Mouse (Mus musculus) right cerebral cortex, postnatal 4 days (tissue): ENCODE measurements at regions not wholly inside any gene's neighbourhood (a gene's known extent, or its start where the extent isn't known, plus 50 kb on each side); places are given as distances from the start of the nearest gene placed in this dataset.

Experiments
- DNase-seq: peaks from one replicate; pipeline ENCODE4 v3.0.0-alpha.2; 2022

GRCm38 (mm10) chr1:90471806-90472205 lies 131.0 kb upstream of the Cops8 start:
- DNase-seq, result no peak

- no peak for DNase-seq
These were observed 127.5 kb upstream of the Cops8 start for GRCm38 (mm10) chr1:90475060-90475813.

DNA sequence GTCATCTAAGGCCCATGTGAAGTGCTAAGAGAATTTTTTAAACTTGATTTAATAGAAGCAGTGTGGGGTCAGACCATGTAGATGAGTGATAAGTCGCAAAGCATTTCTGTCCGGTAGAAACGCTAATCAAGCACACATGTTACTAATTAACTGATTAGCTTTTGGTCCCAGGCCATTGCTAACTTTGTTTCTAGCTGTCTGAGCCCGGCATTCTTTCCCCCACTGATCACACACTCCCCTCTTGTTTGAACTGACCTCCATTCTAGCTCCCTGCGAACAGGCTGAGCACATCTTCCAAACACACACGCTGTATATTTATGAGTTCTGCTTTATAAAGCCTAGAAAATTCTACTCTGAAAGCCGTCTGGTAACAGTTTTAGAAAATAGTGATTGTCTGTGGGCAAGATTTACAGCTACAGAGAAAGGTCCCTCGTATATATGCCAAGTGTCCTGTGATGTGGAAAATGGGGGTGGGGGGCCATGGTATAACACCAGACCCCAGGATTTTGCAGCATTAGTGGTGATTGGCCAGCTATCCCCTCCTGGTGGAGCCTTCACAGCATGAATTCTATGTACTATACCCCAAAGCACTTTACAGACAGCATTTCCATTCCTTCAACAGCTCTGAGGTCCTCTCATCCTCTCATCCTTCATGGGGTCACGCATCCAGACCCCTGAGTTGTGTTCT lies 126.1 kb upstream of the Cops8 start:
- no peak for DNase-seq

- DNase-seq, result no peak
These were observed 123.9 kb upstream of the Cops8 start for GRCm38 (mm10) chr1:90478839-90479238.

DNA sequence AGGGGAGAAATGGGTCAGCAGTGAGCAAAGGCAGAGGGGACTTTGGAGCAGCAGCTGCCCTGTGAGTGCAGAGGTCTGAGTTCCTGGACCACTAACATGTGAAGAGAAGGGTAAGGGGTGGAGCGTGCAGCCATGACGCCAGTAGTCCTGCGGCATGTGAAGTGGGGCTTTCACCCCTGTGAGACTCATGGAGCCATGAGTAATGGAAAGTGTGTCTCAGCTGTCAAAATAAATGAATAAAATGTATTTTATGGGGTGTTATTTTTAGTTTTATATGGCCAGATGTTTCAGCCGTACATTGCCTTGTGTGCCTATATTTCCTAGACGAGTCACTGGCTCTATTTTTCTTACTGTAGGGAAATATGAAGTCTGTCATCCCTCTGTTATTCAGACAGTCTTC lies 121.5 kb upstream of the Cops8 start:
- DNase-seq, result no peak

DNA sequence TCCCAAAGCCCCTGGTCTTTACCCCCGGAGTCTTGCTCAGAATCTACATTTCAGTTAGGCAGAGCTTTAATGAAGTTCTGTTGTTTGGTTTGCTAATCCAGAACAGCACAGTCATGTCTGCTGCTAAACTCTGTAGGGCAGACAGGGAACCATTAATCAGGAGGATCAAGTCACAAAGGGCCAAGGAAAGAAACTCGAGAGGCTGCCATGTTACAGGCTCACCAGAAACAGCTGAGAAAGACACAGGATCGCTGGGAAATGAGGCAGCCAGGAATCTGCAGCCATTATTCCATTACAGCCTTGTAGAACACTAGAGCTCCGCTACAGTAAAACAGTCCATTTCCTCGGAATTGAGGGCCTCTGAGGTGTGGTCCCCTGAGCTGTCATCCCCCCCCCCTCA lies 121.1 kb upstream of the Cops8 start:
- DNase-seq, result no peak

GRCm38 (mm10) chr1:90486349-90486839 lies 116.4 kb upstream of the Cops8 start:
- DNase-seq, result no peak

GRCm38 (mm10) chr1:90487886-90488285 lies 114.9 kb upstream of the Cops8 start:
- DNase-seq, result no peak

DNA sequence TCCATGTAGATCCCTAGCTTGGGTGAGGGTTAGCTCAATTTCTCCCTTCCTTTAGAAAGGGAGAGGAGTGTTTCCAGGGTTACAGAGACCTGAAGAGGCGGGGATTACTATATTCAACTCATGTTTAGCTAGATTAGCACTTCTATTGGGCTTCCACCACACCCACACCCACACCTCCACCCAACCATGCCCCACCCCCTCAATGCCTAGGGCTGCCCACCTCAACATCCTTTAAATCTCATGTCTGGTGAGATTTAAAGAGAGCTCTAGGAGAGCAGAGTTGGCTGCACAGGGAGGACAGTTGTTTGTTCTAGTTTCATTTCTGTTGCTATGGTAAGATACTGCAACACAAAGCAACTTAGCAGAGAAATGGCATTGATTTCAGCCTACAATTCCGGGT lies 113.8 kb upstream of the Cops8 start:
- DNase-seq, result no peak

DNA sequence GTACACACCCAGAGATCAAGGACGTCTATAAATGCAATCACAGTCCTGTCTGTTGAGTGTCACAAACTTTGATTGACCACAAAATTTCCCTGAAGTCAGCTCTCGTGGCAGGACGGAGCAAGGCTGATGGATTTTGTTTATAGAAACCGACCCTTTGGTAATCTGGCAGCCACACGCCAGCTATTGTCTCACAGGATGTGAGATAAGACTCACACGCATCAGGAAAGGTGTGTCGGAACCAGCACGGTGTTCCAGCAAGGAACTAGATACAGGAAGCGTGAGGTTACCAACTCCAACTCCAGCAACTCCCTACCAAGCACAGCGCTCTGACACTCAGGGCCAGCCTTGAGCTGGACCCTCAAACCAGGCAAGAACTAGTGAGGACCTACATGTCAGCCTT lies 112.4 kb upstream of the Cops8 start:
- no peak for DNase-seq

- DNase-seq, result no peak
These were observed 109.3 kb upstream of the Cops8 start for GRCm38 (mm10) chr1:90493481-90493880.

GRCm38 (mm10) chr1:90495174-90495573 lies 107.6 kb upstream of the Cops8 start:
- DNase-seq, result no peak

GRCm38 (mm10) chr1:90497568-90497967 lies 105.2 kb upstream of the Cops8 start:
- no peak for DNase-seq

DNA sequence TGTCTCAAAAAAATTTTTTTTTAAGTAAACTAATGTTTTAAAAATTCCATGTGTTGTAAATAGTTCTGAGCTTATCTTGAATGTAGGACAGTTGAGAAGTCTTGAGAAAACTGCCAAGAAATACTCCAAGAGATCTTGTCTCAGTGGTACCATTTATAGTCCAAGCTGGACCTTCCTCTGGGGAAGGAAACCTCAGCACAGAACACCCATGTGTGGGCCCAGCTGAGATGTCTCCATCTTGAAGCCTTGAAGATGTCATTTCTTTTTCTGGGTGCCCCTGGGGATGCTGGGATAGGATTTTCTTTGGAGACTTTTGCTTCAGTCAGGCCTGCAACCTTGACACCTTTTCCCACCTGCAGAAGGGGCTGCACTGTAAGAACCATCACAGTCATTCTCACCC lies 101.4 kb upstream of the Cops8 start:
- no peak for DNase-seq

GRCm38 (mm10) chr1:90502371-90502770 lies 100.4 kb upstream of the Cops8 start:
- DNase-seq, result no peak

GRCm38 (mm10) chr1:90502771-90503540 lies 99.8 kb upstream of the Cops8 start:
- DNase-seq, result no peak

- no peak for DNase-seq
These were observed 98.1 kb upstream of the Cops8 start for GRCm38 (mm10) chr1:90504583-90505080.

DNA sequence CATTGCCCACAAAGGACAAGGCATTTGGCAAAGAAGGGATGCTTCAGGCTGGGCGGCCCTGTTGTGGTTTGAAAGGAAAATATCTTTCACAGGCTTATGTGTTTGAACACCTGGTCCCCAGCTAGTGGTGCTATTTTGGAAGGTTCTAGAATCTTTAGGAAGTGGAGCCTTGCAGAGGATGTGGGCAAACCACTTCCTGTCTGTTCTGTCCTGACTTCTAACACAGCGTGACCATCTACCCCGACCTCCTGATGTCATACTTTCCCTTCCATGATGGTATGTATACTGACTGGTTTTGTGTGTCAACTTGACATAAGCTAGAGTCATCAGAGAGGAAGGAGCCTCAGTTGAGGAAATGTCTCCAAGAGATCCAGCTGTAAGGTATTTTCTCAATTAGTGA lies 97.2 kb upstream of the Cops8 start:
- no peak for DNase-seq

- no peak for DNase-seq
These were observed 96.2 kb upstream of the Cops8 start for GRCm38 (mm10) chr1:90506582-90506981.

GRCm38 (mm10) chr1:90509371-90509770 lies 93.4 kb upstream of the Cops8 start:
- DNase-seq, result no peak

GRCm38 (mm10) chr1:90513442-90514070 lies 89.2 kb upstream of the Cops8 start:
- no peak for DNase-seq

DNA sequence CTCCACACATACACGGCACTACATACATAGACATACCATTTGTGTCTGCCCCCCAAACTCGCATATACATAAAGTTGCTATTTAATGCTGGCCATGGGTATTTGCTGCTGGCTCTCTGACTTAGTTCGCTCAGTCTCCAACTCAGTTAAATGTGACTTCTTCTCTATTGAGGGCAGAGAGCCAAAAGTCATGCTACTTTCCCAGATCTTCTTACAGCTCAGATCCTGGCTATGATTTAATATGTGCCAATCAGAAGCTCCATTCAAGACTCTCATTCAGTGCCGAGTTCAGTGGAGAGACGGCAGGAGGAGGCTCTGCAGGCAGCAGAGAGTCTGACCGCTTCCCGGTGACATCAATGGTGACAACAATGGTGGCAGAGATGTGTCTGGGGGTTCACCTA lies 88.6 kb upstream of the Cops8 start:
- DNase-seq, result no peak
